Mouse (Mus musculus): Measurements from ENCODE around the gene Pfas. TPM values are rescaled to one million over a fixed set of nuclear protein-coding genes. Genes with fewer than 3 reads are reported as not detected.
"Not testable (repeated sequence)": the region's sequence is repeated elsewhere in the genome, so short reads cannot be mapped to it uniquely, and the experiment has no call there.

The Pfas gene
- polyA plus RNA-seq, 1 experiment = 0.81 TPM

- TF ChIP-seq TAL1 (IDR thresholded peaks at IDR 0.05; ENCODE audit: low read length) = no peak
- no peak for TF ChIP-seq GATA1 (IDR thresholded peaks at IDR 0.05; ENCODE audit: low read length)
- Histone ChIP-seq H3K36me3 (ENCODE audit: control insufficient read depth) (peaks cover 11% of the 10 kb centered on the region), H3K4me1 (ENCODE audit: control insufficient read depth) (peaks cover 10% of the 10 kb centered on the region), H3K4me3 (replicated peaks) (no peak overlapping the region), H3K9me3 (ENCODE audit: control insufficient read depth, low read length) (no peaks in the 10 kb centered on the region), H3K27me3 (ENCODE audit: control insufficient read depth) (no peaks in the 10 kb centered on the region)
These were observed 27.3 kb downstream of the Pfas start for GRCm38 (mm10) chr11:68980919-68981318.

DNA sequence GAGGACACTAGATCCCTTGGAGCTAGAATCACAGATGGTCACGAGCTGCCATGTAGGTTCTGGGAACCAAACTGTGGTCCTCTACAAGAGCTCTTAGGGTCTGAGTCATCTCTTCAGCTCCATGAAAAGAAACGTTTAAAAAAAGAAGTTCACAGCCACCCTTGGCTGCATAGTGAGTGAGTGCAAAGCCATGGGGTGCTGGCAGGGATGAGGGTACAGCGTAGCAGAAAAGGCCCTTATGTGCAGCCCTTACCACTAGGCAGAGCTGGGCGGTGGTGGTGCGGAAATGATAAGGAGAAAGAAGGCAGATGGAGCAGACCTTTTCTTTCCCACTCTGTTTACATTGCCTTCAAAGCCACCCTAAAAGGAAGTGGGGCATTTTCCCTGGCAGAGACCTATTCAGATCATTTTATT, 28.9 kb downstream of the Pfas start:
- TF ChIP-seq TAL1 (IDR thresholded peaks at IDR 0.05; ENCODE audit: low read length) (no peak), GATA1 (IDR thresholded peaks at IDR 0.05; ENCODE audit: low read length) (no peak)
- no peak overlapping the region for H3K4me3 ChIP-seq (replicated peaks)
- peaks cover 10% of the 10 kb centered on the region for H3K4me1 ChIP-seq (ENCODE audit: control insufficient read depth)
- no peaks in the 10 kb centered on the region for H3K27me3 ChIP-seq (ENCODE audit: control insufficient read depth)
- no peaks in the 10 kb centered on the region for H3K9me3 ChIP-seq (ENCODE audit: control insufficient read depth, low read length)
- H3K36me3 ChIP-seq (ENCODE audit: control insufficient read depth) = no peaks in the 10 kb centered on the region

DNA sequence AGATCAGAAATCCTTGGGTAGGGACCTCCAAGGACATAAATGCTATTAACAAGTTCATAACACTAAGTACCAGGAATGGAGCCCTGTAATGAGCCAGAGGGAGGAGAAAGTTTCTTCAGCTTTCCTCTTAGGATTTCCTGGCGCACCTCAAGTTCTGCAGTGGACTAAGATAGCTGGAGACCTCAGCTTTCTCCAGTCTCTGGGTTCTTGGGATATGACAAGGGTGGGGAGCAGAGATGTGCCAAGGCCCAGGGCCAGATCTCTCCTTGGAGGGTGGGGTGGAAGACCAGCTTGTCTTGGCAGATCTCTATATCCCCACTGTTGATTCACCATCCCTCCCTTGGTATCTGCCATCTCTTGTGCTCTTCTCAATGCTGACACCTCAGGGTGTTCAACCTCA, 32.7 kb downstream of the Pfas start:
- H3K9me3 ChIP-seq (ENCODE audit: control insufficient read depth, low read length) = no peaks in the 10 kb centered on the region
- TF ChIP-seq GATA1 (IDR thresholded peaks at IDR 0.05; ENCODE audit: low read length) = no peak
- TF ChIP-seq TAL1 (IDR thresholded peaks at IDR 0.05; ENCODE audit: low read length) = no peak

GRCm38 (mm10) chr11:68975085-68975484, 33.2 kb downstream of the Pfas start, which contains the start of gene Rangrf:
TSS of gene Rangrf (minus strand) at chr11:68975185.
- H3K9me3 ChIP-seq (ENCODE audit: control insufficient read depth, low read length) = no peaks in the 10 kb centered on the region
- peak within 1 kb of the TSS; percentile 62 for H3K4me3 ChIP-seq (replicated peaks)
- H3K4me1 ChIP-seq (ENCODE audit: control insufficient read depth) = peaks cover 37% of the 10 kb centered on the region
- no peaks in the 10 kb centered on the region for H3K27me3 ChIP-seq (ENCODE audit: control insufficient read depth)
- TF ChIP-seq GATA1 (IDR thresholded peaks at IDR 0.05; ENCODE audit: low read length) (no peak), TAL1 (IDR thresholded peaks at IDR 0.05; ENCODE audit: low read length) (no peak)
- no peaks in the 10 kb centered on the region for H3K36me3 ChIP-seq (ENCODE audit: control insufficient read depth)

More for the DNA sequence above, 32.7 kb downstream of the Pfas start:
- Histone ChIP-seq H3K27me3 (ENCODE audit: control insufficient read depth) (no peaks in the 10 kb centered on the region), H3K4me3 (replicated peaks) (no peak overlapping the region), H3K36me3 (ENCODE audit: control insufficient read depth) (no peaks in the 10 kb centered on the region), H3K4me1 (ENCODE audit: control insufficient read depth) (peaks cover 36% of the 10 kb centered on the region)

DNA sequence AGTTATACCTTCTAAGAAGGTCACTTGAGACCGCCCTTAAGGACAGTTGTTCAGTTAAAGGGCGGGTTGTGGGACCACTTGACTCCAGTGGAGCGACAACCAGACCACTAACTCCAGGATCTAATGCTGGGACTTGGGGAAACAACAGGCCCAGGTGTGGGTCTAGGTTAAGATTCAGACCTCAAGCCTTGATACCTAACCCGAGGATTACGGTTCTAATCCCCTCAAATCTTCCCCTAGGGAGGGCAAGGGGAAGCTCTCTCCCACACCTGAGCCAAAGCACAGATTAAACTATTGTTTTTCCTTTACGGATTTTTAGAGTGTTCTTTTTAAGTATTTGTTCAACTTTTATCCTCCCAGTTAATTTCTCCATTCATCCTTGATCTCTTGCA, 34.2 kb downstream of the Pfas start:
- Histone ChIP-seq H3K9me3 (ENCODE audit: control insufficient read depth, low read length) (no peaks in the 10 kb centered on the region), H3K4me1 (ENCODE audit: control insufficient read depth) (peaks cover 31% of the 10 kb centered on the region), H3K27me3 (ENCODE audit: control insufficient read depth) (no peaks in the 10 kb centered on the region), H3K36me3 (ENCODE audit: control insufficient read depth) (no peaks in the 10 kb centered on the region), H3K4me3 (replicated peaks) (peak overlapping the region; percentile 62)
- TF ChIP-seq GATA1 (IDR thresholded peaks at IDR 0.05; ENCODE audit: low read length) = no peak
- TF ChIP-seq TAL1 (IDR thresholded peaks at IDR 0.05; ENCODE audit: low read length) = no peak

DNA sequence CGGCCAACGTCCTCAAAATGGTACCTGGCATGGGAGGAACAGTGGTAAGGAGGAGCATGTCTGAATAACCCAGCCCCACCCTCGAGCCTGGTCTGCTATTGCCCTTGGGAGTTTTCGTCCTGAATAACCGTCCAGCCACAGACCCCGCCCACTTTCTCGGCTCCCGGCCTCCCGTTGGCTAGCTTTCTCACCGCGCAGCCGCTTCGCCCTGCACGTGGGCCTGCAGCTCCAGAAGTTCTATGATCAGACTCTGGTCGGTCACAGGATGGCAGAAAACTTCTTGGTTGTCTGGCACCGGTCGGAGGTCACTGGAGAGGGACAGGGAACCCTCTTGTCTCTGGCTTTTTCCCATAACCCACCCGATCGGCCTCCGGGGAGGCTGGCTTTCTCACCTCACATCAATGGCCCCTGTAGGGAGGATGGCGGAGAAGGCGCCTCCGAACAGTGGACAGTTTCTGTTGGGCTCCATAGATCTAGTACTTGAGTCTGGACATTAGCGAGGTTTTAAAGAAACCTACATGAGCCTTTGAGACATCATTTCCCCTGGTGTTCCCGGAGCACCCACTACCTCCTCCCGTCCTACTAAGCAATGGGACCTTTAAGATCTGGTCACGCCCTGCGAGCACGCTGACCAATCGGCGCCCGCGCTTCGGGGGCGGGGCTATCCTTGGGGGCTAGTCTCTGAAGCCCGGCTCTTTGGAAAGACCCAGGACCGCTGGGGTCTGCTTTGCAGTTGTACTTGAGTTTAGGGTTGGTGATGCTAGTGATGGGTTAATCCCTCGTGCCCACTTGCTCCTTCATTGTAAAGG, 34.8 kb downstream of the Pfas start:
- Histone ChIP-seq H3K4me1 (ENCODE audit: control insufficient read depth) (peaks cover 37% of the 10 kb centered on the region), H3K4me3 (replicated peaks) (peak overlapping the region; percentile 62)
- not testable (repeated sequence) for H3K36me3 ChIP-seq (ENCODE audit: control insufficient read depth); H3K9me3 ChIP-seq (ENCODE audit: control insufficient read depth, low read length); H3K27me3 ChIP-seq (ENCODE audit: control insufficient read depth)

DNA sequence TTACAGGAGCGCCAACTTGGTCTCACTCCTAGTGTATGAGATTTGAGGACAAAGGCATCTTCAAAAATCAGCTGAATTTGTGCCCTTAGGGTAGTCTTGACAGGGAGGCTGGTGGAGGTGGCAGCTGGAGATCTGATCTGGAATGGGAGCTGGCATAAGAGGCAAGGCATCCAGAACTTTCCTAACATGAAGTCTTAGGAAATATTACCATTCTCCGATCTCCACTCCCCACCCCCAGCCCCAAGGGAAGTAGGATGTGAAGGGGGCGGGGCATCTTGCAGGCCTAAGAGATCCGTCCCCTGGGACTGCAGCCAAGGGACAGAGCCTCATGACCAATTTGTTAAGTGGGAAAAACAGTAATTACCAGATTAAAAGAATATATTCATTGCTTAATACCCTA, 38.0 kb downstream of the Pfas start:
- no peaks in the 10 kb centered on the region for H3K27me3 ChIP-seq (ENCODE audit: control insufficient read depth)
- H3K4me3 ChIP-seq (replicated peaks) = no peak overlapping the region
- no peaks in the 10 kb centered on the region for H3K9me3 ChIP-seq (ENCODE audit: control insufficient read depth, low read length)
- no peak for TF ChIP-seq TAL1 (IDR thresholded peaks at IDR 0.05; ENCODE audit: low read length)
- H3K4me1 ChIP-seq (ENCODE audit: control insufficient read depth) = peaks cover 59% of the 10 kb centered on the region
- no peaks in the 10 kb centered on the region for H3K36me3 ChIP-seq (ENCODE audit: control insufficient read depth)

GRCm38 (mm10) chr11:68968752-68969151, 39.5 kb downstream of the Pfas start:
- no peak for TF ChIP-seq TAL1 (IDR thresholded peaks at IDR 0.05; ENCODE audit: low read length)
- no peak for TF ChIP-seq GATA1 (IDR thresholded peaks at IDR 0.05; ENCODE audit: low read length)
- Histone ChIP-seq H3K9me3 (ENCODE audit: control insufficient read depth, low read length) (no peaks in the 10 kb centered on the region), H3K27me3 (ENCODE audit: control insufficient read depth) (no peaks in the 10 kb centered on the region), H3K36me3 (ENCODE audit: control insufficient read depth) (no peaks in the 10 kb centered on the region), H3K4me3 (replicated peaks) (no peak overlapping the region), H3K4me1 (ENCODE audit: control insufficient read depth) (peaks cover 55% of the 10 kb centered on the region)

GRCm38 (mm10) chr11:68967337-68968282, 40.6 kb downstream of the Pfas start, which contains the start of gene Slc25a35:
TSS of gene Slc25a35 (plus strand) at chr11:68968131.
- Histone ChIP-seq H3K27me3 (ENCODE audit: control insufficient read depth) (no peaks in the 10 kb centered on the region), H3K9me3 (ENCODE audit: control insufficient read depth, low read length) (no peaks in the 10 kb centered on the region), H3K4me3 (replicated peaks) (peak within 1 kb of the TSS; percentile 82), H3K36me3 (ENCODE audit: control insufficient read depth) (no peaks in the 10 kb centered on the region), H3K4me1 (ENCODE audit: control insufficient read depth) (peaks cover 44% of the 10 kb centered on the region)
- TF ChIP-seq GATA1 (IDR thresholded peaks at IDR 0.05; ENCODE audit: low read length) (no peak), TAL1 (IDR thresholded peaks at IDR 0.05; ENCODE audit: low read length) (no peak)
